In genomic region chr4:128806043-128806826, GRCm38 (mm10) we compare ENCODE assay signal across 8 mouse cellular contexts. TPM values are rescaled to one million over a fixed set of nuclear protein-coding genes. Genes with fewer than 3 reads are reported as not detected.
DNase-seq lines count a peak whose midpoint lies in the region; ATAC-seq and TF ChIP-seq lines count a peak whose summit lies in the region.

Gene Zfp362, minus strand, starts transcription at chr4:128806045.

- H3K4me3 ChIP-seq in embryonic fibroblast, embryonic 13.5 days (ENCODE audit: insufficient read depth, low read length): peak within 1 kb of the TSS; percentile 88

- intact Hi-C loops in heart, postnatal 25 days (cut with DNase I): no loop called here
- intact Hi-C loops in left cerebral cortex, postnatal 14 days (cut with DNase I): loop anchor here (5.0 kb wide), 1 partner anchor 51 kb away; no protein-coding TSS in a partner anchor

- peaks cover 5% of the 10 kb centered on the region; the same call in 1 of the 2 replicates for H3K4me1 ChIP-seq in embryonic fibroblast, embryonic 13.5 days (ENCODE audit: control insufficient read depth, insufficient read depth, low read length)

- no peak for TF ChIP-seq CTCF in embryonic fibroblast, embryonic 13.5 days (IDR thresholded peaks at IDR 0.05; ENCODE audit: borderline replicate concordance, insufficient read depth, low read length)

- TF ChIP-seq POLR2A in embryonic fibroblast, embryonic 13.5 days (IDR thresholded peaks at IDR 0.05; ENCODE audit: low read depth, low read length): no peak

- peak within 1 kb of the TSS; percentile 45 for H3K27ac ChIP-seq in embryonic fibroblast, embryonic 13.5 days (ENCODE audit: insufficient read depth, low read length)

- peak; percentile 54 for ATAC-seq in frontal cortex, adult (ENCODE audit: low TSS enrichment)

- no peak for DNase-seq in frontal cortex, postnatal 14 days (ENCODE audit: low spot score in 2 of 2)
- DNase-seq in adrenal gland, postnatal 14 days: peak; percentile 75
- DNase-seq in heart, postnatal 25 days (ENCODE audit: low spot score): no peak
- DNase-seq in left cerebral cortex, postnatal 14 days (ENCODE audit: low spot score in 2 of 2): peak in 1 of 2 experiments; percentile 54
- DNase-seq in mesoderm, embryonic 11.5 days (ENCODE audit: low read depth, low spot score): peak; percentile 56
- peak; percentile 49 to 58 for DNase-seq in spleen, postnatal 36 days (ENCODE audit: low spot score in 2 of 2)

RNA-seq across cellular contexts. Expression of gene Zfp362, which starts in this region (rescaled TPM):
- total RNA-seq in adrenal gland, postnatal 14 days (2021): 32.2 and 39.1 TPM in 2 replicates
- polyA plus RNA-seq in embryonic fibroblast, embryonic 13.5 days (2011; ENCODE audit: insufficient read length, low read depth, missing spikeins): 22.1 and 26.3 TPM in 2 replicates
- 10 to 100 TPM; 12.8 to 13.0 TPM for total RNA-seq in heart, postnatal 25 days (2021)
- total RNA-seq in left cerebral cortex, postnatal 14 days (2021): 10 to 100 TPM; 37.9 to 39.1 TPM

Comparison
In these comparisons a context has a peak if more than half of its experiments do, and no peak if none do; other contexts are left out.
1. DNase-seq: peak in adrenal gland, postnatal 14 days (single experiment), mesoderm, embryonic 11.5 days (single experiment) and spleen, postnatal 36 days (2 of 2); none in frontal cortex, postnatal 14 days (0 of 2) and heart, postnatal 25 days (single experiment).